Mouse (Mus musculus): ENCODE measurements around the gene Ces1a.

DNA sequence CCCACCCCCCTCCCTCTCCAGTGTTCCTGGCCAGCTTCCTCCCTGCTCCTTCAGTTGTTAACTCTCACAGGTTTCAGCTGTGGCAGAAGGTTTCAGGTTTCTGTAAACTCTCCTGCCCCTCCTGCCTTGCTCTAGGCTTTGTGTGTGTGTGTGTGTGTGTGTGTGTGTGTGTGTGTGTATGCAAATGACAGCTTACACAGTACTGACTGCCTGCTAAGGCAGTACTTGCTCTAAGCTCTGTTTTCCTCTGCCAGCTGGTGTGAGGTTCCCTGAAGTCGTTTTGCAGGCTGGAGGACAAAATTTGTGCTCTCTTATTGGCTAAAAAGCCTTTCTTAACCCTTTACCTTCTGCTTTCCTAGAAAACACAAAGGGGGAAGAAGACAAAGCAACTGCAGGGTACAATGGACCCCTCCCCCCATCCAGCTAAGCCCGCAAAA, 40.7 kb upstream of the Ces1a start:
- TF ChIP-seq CTCF (IDR thresholded peaks at IDR 0.05; ENCODE audit: low read depth) (no peak), EP300 (IDR thresholded peaks at IDR 0.05; ENCODE audit: low read depth) (no peak)

All from liver, postnatal 0 days (tissue).